Mouse (Mus musculus) retina, postnatal 1 day (tissue): ENCODE measurements around the gene Gm10188.
A peak's percentile ranks its signal among the peaks of the same experiment; 100 is the strongest.

Experiments used
- DNase-seq: peaks from one replicate; pipeline ENCODE4 v3.0.0-alpha.2; 2012

Gm10188 gene

GRCm38 (mm10) chr1:132222166-132222565 lies 7.4 kb downstream of the Gm10188 start:
- no peak for DNase-seq

GRCm38 (mm10) chr1:132221627-132222026 lies 7.9 kb downstream of the Gm10188 start:
- DNase-seq, result no peak

- no peak for DNase-seq
These were observed 13.3 kb downstream of the Gm10188 start for GRCm38 (mm10) chr1:132216276-132216675.

DNA sequence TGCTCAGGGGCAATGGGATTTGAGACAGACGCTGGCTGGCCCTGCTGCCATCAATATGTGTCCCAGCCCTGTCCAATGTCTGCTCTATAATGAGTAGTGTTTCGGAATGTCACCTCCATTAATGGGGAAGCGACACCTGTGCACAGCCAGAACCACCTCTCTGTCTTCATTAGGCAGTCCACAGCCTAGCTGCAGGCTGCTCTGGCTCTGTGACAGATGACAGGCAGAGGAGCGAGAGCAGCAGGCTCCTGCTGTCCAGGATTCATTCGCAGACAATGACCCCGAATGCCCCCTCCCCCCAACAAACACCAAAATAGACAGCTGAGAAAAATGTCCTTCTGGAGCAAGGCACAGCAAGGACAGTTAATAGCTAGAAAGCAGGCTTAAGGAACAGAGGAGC lies 16.5 kb downstream of the Gm10188 start:
- peak; percentile 61 for DNase-seq

- DNase-seq, result peak; percentile 69
These were observed 17.3 kb downstream of the Gm10188 start for GRCm38 (mm10) chr1:132212218-132212617.

- DNase-seq, result no peak
These were observed 17.9 kb downstream of the Gm10188 start for GRCm38 (mm10) chr1:132211672-132212071.

- DNase-seq, result peak; percentile 70
These were observed 18.6 kb downstream of the Gm10188 start for GRCm38 (mm10) chr1:132210922-132211321.

DNA sequence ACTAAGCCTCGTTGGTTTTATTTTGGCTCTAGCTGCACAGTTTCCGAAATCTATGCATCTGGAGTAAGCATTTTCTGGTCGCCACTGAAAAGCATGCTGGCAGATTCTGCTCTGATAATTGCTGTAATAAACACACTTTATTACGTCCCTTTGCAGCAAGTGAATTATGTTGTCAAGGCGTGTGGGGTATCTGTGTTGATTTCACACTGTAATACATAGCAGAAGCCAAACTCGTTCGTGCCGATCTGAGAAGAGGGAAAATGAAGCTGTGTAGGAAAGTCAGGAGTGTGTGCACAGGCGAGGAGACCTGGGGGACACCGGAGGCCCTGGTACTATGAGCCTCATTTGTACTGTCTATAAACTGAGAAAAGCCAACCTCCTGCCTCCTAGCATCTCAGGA lies 20.2 kb downstream of the Gm10188 start:
- DNase-seq, result no peak

DNA sequence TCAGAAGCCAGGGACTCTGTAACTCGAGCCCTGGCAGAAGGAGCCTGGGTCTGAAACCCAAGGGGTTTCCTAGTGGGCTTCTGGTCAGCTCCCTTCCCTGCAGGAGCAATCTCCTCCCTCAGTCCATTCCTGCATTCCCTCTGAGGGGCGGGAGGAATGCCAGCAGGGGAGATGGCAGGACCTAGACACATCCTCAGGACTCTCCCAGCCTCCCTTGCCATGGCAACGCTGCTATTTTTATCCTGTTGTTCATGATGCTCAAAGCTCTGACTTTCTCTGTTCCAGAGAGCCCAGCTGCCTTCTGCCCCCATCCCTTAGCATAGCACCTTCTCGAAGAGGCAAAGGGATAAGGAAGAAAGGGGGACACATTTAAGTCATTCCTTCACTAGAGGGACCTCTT lies 21.4 kb downstream of the Gm10188 start:
- DNase-seq, result peak; percentile 66

GRCm38 (mm10) chr1:132206828-132207227 lies 22.7 kb downstream of the Gm10188 start:
- DNase-seq, result no peak

DNA sequence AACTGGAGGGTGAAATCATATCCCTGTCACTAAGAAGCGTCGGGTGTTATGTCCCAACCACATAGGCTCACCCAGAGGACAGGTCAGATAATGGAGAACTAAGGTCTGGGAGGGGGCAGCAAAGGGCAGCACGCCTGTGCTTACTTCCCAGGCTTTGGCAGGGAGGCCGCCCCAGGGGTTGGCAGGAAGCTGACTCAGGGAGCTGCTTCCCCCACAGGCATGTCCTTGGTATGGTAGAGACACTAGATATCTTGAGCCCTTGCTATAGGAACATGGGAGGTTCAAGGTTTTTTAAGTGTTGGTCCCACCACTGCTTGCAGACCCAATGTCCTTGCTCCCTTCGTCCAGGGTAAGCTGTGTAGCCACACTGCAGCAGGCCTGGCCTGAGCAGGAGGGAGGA lies 23.6 kb downstream of the Gm10188 start:
- DNase-seq, result no peak

DNA sequence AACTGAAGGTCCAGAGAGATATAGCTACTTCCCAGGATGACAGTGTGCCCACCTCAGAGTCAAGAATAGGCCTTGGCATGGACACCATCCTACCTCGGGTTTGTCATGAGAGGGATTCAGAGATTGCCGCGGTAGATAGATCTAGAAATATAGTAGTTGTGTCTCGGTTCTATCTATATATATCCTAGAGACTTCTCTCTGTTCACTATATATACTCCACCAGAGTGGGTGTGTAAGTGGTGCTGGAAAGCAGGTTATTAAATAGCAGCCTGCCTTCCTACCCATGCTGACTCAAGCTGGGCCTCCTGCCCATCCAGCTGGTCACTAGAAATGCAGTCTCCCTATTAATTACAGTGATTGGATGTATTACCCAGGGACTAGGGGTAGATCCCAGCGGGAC lies 26.8 kb downstream of the Gm10188 start:
- DNase-seq, result no peak

DNA sequence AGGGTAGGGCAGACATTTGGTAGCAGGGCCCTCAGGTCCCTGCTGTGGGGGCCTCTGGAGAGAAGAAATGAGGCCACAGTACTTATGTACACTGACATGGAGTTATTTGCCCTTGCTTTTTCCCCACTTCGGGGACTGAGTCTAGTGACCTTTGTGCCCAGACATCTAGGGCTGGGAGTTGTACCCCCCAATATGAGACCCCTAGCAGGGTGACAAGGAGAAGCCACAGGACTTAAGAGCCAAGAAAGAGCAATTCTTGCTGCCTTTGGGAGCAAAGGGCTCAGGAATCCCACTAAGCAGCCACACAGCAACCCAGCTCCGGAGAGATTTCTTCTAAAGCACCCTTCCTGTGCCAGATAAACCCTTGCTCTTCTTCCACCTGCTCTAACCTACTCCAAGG lies 27.6 kb downstream of the Gm10188 start:
- DNase-seq, result no peak

DNA sequence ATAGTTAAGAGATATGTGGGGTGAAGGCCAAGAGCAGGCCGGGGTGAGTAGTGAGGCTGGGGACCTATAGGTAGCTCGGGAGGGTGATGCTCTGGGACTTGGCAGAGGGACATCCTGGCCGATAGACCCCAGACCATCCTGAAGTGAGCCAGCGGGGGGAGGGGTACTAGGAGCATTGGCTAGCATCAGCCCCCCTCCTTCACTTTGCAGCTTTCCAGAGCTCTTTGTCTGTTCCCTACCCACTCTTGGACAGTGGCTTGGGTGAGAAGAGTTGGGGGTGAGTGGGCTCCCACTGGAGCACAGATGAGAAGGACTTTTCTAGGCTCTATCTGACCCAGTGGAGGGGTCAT lies 28.1 kb downstream of the Gm10188 start:
- DNase-seq, result no peak

GRCm38 (mm10) chr1:132200562-132201510 lies 28.7 kb downstream of the Gm10188 start:
- DNase-seq, result peak; percentile 96

GRCm38 (mm10) chr1:132199934-132200333 lies 29.6 kb downstream of the Gm10188 start:
- no peak for DNase-seq

DNA sequence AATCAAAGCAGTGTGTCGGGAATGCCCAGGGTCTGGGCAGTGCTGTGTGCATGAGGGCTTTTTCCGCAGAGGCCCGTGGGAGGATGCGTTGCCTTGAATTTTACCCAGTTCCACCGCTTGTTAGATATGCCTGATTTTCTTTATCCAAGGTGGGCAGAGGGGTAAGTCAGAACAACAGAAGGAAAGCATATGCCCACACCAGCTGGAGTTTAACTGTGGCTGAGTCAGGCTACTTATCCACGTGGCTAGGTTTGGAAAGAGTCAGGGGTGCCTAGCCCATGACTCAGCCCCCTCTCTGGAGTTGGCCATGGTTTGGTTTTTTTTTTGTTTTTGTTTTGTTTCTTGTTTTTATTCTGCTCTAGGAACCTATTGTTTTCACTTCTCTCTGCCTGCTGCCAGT lies 30.3 kb downstream of the Gm10188 start:
- DNase-seq, result no peak

DNA sequence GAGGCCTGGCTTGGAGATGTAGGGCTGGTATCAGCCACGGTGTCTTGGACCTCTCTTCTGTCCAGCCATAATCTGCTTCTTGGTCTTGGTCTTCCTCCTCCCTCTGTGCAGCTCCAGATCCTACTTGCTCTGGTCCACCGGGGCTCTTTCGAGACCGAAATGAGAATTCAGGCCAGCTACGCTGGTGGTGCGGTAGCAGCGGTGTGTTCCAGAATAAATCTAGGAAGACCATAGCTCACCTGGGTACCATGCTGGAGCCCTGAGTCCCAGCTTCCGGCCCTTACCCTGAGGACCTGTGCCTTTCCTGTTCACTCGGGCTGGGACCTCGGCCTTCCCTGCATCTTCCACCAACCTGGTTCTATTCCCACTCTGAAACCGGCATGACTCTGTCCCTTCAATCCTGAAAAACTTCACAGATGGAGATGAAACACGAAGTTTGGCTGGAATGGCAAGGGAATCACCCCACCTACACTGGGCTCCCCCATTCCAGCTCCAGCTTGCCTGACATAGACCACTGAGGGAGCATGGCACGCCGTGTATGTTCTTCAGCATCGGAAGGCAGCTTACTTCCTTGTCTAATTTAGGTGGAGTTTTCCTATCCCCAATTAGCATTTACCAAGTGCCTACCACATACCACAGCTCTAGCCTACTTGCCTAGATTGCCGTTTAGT lies 31.0 kb downstream of the Gm10188 start:
- DNase-seq, result no peak

- DNase-seq, result peak; percentile 54
These were observed 31.9 kb downstream of the Gm10188 start for GRCm38 (mm10) chr1:132197666-132198065.

DNA sequence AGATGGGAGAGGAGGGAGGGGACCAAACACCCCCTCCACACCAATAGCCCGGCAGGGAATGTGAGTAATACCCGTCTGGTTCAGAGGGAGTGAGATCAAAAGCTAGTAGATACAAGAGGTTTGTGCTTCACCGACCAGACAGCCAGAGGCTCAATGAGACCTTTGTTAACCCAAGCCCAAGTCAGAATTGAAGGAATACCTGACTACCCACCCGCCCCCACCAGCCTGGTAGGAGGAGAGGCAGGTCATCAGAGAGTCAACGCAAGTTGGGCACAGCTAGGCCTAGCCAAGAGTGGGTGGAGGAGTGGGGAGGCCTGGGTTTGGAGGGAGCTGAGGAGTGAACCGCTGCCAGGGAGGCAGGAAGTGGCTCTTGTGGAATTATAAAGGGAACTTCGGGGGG lies 33.2 kb downstream of the Gm10188 start:
- no peak for DNase-seq

- no peak for DNase-seq
These were observed 33.9 kb downstream of the Gm10188 start for GRCm38 (mm10) chr1:132195681-132196080.

DNA sequence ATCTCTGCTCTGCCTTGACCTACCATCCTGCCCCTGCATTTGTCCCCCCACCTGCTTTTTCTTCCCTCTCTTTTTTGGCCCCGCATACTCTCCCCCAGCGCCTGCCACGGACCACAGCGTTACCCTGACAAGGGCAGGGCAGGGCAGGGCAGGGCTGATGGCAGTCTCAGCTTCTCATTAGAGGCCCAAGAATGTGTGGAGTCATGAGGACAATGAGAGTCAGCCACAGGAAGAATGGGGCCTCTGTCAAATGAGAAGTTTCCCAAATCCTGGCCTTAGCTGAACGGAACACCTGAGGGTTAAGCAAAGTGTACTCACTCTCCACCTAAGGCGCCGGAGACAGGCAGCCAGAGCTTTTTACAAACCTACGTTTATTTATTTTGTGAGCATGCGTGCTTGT lies 34.5 kb downstream of the Gm10188 start:
- DNase-seq, result no peak

DNA sequence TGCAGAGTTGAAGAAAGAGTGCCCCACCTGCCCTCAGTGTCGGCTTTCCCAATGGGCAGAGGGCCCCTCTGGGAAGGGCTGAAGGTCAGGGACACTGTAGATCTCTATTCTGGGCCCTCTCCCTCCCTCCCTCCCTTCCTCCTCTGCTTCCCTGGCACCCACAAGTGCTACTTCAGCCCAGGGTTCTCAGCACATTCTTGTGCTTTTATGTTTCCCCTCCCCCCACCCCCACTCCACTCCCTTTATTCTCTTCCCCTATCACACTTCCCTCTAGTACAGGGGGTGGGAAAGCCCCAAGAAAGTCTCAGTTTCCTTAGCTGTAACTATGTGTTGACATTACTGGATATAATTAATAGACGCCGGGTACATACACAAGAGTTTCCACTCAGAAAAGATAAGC lies 34.9 kb downstream of the Gm10188 start:
- DNase-seq, result no peak

GRCm38 (mm10) chr1:132193806-132194205 lies 35.8 kb downstream of the Gm10188 start:
- no peak for DNase-seq
